Mouse (Mus musculus): Measurements from ENCODE around the gene Cpa5.

Gene Cpa5

GRCm38 (mm10) chr6:30679567-30679966 is 68.8 kb downstream of the Cpa5 start:
- in situ Hi-C loops (cut with MboI, MseI), result no loop called here

- in situ Hi-C loops (cut with MboI, MseI), result no loop called here
Measured at GRCm38 (mm10) chr6:30680442-30680841, 69.6 kb downstream of the Cpa5 start.
